Mouse (Mus musculus): ENCODE measurements around the gene Drosha.

The Drosha gene

DNA sequence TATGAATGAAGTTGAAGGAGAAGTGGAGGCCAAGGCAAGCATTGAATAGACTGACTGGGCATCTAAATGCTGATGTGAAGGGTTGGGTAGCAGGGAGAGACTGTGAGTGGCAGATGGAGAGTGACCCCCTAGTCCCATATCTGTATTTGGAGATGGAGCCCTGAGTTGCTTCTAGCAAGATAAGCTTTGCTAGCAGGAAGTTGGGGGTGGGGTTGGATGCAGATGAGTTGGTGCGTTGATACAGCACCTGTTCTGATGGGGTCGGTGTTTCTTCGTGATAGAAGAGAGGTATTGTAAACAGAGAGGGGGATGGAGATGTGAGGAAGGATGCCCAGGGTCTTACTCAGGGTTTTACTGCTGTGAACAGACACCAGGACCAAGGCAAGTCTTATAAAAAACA is 5.3 kb downstream of the Drosha start:
- WGBS: 94% methylated on average over 3 of the region's 3 CpGs

- 95% methylated on average over 4 of the region's 4 CpGs for WGBS
Observed at GRCm38 (mm10) chr15:12832599-12832998, 8.0 kb downstream of the Drosha start.

DNA sequence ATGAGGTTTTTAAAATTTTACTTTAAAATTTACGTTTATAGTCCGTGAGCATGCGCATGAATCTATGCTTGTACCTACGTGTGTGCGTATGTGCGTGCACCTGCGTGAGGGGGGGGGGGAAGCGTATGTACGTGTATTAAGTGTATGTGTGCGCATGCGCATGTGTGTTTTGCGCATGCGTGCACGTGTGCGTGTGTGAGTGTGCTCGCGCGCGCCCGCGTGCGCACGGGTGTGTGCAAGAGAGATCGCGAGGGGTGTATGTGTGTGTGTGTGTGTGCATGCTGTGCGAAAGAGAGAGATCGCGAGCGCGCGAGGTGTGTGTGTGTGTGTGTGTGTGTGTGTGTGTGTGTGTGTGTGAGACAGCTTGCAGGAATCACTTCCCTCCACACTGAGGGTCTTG is 8.8 kb downstream of the Drosha start:
- 98% methylated on average over 31 of the region's 31 CpGs for whole genome bisulfite sequencing

DNA sequence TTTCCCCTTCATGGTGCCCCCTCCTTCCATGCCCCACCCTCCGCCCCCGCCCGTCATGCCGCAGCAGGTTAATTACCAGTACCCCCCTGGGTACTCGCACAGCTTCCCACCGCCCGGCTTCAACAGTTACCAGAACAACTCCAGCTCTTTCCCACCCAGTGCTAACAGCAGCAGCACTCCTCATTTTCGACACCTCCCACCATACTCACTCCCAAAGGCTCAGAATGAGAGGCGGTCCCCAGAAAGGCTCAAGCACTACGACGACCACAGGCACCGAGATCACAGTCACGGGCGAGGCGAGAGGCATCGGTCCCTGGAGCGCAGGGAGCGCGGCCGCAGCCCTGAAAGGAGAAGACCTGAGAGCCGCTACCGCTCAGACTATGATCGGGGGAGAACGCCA is 9.6 kb downstream of the Drosha start:
- 86% methylated on average over 24 of the region's 24 CpGs for WGBS

DNA sequence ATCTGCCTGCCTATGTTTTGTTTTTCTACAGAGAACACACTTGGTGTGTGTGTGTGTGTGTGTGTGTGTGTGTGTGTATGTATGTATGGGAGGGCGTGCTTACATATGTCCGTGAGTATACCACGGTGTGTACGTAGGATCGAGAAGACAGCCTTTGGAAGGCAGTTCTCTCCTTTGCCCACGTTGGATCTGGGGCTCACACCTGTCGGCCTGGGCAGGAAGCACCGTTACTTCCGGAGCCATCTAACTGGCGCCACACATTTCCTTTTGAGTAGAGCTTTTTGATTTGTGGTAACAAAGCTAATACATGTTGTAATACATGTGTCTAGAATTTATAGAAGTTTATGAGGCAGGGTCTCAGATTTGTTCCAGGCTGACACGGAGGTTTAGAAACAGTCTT is 16.1 kb downstream of the Drosha start:
- WGBS: 94% methylated on average over 11 of the region's 11 CpGs

GRCm38 (mm10) chr15:12842833-12843232 is 18.2 kb downstream of the Drosha start:
- WGBS: 82% methylated on average over 7 of the region's 7 CpGs

DNA sequence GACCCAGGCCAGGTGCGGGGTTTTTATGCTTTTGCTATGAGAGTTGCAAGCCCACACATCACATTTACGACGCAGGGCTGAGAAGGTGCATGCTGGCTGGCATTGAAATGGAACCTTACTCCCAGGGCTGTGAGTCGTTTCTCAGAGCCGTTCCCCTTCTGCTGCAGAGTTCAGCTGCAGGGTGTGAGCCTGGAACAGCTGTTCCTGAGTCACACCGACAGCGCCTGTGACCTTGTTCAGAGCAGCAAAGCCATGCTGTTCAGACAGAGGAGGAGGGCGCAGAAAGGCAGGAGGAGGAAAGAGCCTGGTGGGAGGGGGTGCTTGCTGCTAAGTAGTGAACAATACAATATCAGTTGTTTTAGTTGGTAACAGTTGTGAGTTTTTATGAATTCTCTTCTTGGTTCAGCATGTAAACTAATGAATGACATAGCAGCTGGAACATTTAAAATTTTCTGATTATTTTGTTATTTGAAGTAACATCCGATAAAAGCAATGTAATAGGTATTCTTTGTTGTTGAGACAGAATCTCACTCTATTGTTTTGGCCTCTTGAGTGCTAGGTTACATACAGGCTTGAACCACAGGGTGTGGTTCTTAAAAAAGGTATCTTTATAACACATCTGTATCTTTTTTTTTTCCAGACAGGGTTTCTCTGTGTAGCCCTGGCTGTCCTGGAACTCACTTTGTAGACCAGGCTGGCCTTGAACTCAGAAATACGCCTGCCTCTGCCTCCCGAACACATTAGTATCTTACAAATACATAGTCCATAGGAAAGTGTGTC is 23.8 kb downstream of the Drosha start:
- WGBS: 67% methylated on average over 11 of the region's 11 CpGs

- 81% methylated on average over 4 of the region's 4 CpGs for WGBS
Observed at GRCm38 (mm10) chr15:12849373-12849772, 24.8 kb downstream of the Drosha start.

DNA sequence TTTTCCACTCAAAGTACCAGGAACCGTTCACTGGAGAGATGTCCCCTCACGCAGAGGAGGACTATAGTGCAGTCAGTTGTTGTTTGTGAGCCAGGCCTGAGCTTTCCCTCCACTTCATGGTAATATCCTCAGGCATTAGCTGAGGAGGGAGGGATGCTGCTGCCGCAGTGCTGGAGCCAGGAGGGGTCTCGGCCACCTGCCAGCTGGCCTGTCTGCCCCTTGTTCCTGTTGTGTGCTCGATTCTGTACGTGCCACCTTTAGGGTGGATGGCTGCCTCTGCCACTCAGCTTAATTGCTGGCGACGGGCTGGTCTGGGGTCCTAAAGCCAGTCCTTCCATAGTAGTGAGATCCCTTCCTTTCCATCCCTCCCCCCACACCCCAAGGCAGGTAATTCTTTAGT is 28.9 kb downstream of the Drosha start:
- WGBS: 89% methylated on average over 8 of the region's 8 CpGs

DNA sequence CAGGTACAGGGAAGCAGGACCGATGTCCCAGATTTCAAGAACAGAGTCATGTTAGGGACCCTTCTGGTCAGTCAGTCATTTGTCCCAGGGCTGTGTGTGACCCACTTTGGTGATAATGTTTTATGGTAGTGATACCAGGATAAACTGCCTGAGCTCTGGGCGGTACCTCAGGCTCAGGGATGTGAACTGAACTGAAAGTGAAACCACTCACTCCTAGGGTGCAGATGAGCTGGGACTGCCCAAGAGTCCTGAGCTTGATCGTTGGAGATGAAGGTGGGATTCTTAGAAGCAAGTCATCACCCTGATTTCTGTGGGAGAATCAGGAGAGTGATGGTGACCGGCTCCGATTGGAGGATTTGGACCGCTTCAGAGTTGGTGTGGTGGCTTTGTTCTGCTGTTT is 32.2 kb downstream of the Drosha start:
- WGBS: 96% methylated on average over 6 of the region's 6 CpGs

GRCm38 (mm10) chr15:12857840-12858516 is 33.4 kb downstream of the Drosha start:
- 93% methylated on average over 12 of the region's 12 CpGs for WGBS

DNA sequence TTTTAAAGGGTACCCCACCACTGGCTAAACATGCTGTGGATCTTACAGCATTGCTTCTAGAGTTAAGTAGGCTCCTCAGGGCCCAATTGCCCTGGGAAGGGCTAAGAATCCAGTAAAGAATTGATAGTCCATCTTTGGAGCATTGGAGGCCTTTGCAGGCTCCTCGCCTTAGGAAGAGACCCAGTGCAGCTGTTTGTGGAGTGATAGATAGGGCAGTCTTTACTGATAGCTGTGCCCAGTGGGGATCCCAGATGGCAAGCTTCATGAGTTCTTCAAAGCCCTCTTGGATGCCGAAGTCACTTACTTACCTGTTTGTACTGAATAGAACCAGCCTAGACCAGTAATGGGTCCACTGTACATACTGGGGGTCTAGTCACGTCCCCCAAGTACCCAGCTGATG is 34.0 kb downstream of the Drosha start:
- over 99% methylated on average over 3 of the region's 3 CpGs for WGBS

- 71% methylated on average over 3 of the region's 3 CpGs for WGBS
Observed at GRCm38 (mm10) chr15:12862061-12862460, 37.4 kb downstream of the Drosha start.

DNA sequence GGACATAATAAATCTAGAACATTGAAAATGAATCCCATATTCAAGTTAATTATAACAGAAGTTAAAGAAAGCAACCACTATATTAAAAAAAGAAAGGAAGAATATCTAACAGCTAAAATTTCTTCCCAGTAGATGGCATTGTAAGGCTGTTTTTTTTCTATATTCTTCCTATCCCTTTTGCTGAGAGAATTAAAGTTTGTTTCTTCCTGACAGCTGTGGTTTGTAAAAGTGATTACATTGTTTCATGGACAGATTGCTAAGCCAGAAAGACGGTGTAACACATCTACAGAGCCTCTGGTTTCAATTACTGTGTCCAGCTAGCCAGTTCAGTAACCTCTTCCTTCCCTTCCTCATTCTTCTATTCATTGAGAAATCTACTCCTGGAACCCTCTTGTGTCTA is 39.1 kb downstream of the Drosha start:
- WGBS: 28% methylated on average over 1 of the region's 1 CpGs

GRCm38 (mm10) chr15:12865595-12866314 is 41.1 kb downstream of the Drosha start:
- 71% methylated on average over 7 of the region's 7 CpGs for WGBS

- 88% methylated on average over 8 of the region's 8 CpGs for WGBS
Observed at GRCm38 (mm10) chr15:12867269-12867668, 42.7 kb downstream of the Drosha start.

DNA sequence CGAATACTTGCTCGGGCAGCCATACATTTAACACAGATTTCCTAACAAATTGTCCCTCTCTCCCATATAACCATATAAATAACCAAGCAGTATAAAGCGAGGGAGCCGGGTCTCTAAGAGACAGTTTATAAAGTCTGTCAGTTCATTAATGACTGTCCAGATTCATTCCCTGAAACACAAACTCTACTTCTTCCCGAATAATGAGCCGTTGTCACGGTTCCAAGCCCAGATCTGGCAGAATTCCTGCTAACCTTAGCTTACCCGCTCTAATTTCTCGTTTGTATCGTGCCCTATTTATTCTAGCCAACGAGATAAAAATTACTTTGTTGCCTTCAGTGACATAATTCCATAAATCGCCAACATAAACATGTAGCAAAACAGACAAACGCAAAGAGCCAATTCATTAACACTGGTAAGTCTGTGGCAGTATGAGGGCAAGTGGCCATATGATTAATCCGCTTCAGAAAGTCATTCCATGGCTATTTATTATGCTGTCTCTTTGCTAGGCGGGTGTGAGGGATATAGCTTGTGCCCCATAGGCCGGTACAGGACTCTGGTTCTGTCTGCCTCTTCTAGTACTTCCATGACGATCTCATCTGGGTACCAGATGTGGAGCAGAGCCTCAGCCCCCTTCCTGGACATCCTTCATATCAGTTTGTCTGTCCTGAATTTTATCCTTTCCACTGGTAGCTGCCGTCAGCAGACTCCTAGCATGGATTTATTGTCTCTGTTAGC is 51.0 kb downstream of the Drosha start:
- WGBS: 58% methylated on average over 18 of the region's 18 CpGs

DNA sequence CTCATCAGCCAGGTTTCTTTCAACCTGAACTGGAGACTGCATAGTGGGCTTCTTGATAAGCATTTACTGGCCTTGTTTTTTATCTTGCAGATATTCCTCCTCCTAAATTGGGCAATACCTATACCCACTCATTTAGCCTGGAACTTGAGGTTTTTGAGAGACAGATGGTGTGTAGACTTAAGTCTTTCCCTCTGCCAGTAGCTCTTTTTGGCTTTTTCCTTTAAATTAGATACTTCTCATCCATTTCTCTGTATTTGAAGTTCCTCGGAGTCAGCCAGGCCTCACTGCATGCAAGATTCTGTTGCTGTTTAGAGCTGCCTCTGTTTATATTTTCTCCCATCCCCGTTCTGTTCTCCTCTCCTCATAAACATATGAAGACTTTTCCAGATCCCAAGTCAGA is 51.7 kb downstream of the Drosha start:
- 46% methylated on average over 2 of the region's 2 CpGs for WGBS

DNA sequence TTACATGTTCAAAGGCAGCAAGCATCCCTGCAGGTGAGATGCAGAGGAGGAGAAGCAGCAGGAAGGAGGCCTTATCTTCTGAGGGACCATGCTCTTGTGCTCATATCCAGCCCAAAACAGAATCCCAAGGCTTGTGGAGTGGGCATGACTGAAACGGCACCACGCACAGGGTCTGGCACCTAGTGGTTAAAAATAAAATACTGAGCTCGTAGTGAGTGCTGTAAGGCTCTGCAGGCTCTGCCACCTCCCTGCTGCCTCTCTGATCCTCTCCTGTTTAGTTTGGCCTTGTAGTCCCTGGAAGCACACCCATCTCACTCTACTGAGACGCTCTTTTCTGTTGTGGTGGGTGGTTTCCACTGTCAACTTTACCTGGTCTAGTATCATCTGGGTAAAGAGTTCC is 52.3 kb downstream of the Drosha start:
- 66% methylated on average over 4 of the region's 4 CpGs for WGBS

- 77% methylated on average over 12 of the region's 12 CpGs for WGBS
Observed at GRCm38 (mm10) chr15:12877934-12878333, 53.3 kb downstream of the Drosha start.

GRCm38 (mm10) chr15:12878581-12878980 is 54.0 kb downstream of the Drosha start:
- WGBS: 76% methylated on average over 9 of the region's 9 CpGs

GRCm38 (mm10) chr15:12879937-12880336 is 55.3 kb downstream of the Drosha start:
- WGBS: 95% methylated on average over 8 of the region's 8 CpGs
